Mouse (Mus musculus): Measurements from ENCODE around the gene Vmn1r152.
"Not testable (repeated sequence)": the region's sequence is repeated elsewhere in the genome, so short reads cannot be mapped to it uniquely, and the experiment has no call there.

Vmn1r152 gene

DNA sequence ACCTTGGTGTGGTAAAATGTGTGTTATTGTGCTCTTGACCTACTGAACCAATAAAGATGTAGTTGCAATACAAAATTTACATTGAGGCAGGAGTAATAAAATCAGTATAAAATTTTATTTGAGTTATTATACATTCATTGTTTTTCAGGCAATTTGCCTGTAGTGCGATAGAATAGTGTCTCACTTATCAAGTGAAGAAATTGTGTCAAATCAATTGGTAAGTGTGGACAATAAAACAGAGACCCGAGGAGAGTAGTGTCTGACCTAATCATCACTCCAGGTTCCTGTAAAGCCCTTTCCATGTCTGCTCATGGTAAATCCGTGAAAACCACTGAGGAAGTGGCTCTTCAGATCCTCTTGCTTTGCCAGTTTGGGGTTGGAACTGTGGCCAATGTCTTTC, at the start of gene Vmn1r152:
Gene Vmn1r152 (plus strand): TSS at position 301 of the 400 bp plus-strand sequence.
- in situ Hi-C loops (cut with MboI), result not testable (repeated sequence)

DNA sequence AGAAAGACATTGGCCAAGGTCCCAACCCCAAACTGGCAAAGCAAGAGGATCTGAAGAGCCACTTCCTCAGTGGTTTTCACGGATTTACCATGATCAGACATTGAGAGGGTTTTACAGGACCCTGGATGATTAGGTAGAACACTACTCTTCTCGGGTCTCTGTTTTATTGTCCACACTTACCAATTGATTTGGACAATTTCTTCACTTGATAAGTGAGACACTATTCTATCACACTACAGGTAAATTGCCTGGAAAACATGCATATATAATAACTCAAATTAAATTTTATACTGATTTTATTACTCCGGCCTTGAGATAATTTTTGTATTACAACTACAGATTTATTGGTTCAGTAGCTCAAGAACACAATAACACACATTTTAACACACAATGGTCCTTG, 23.2 kb upstream of the Vmn1r152 start, which contains the start of gene Vmn1r151:
Gene Vmn1r151 (minus strand): TSS at position 101 of the 400 bp plus-strand sequence.
- in situ Hi-C loops (cut with MboI), result not testable (repeated sequence)

- in situ Hi-C loops (cut with MboI), result not testable (repeated sequence)
Observed at GRCm38 (mm10) chr7:22534787-22535186, 12.0 kb downstream of the Vmn1r152 start, which contains the start of gene Gm8677. TSS of gene Gm8677 (minus strand) at chr7:22534887.

GRCm38 (mm10) chr7:22565243-22565642, 42.5 kb downstream of the Vmn1r152 start, which contains the start of gene Gm4201:
TSS of gene Gm4201 (minus strand) at chr7:22565343.
- in situ Hi-C loops (cut with MboI), result not testable (repeated sequence)

Measured in mature B cell (primary cell).